Mouse (Mus musculus) kidney, adult 18-20 months (tissue): ENCODE data around the gene Bbs5.
"Not testable (repeated sequence)": the region's sequence is repeated elsewhere in the genome, so short reads cannot be mapped to it uniquely, and the experiment has no call there.

Experiments used
- DNase-seq: peaks from one replicate; pipeline ENCODE4 v3.0.0; 2021

Bbs5 gene

GRCm38 (mm10) chr2:69673723-69674122 is 26.8 kb downstream of the Bbs5 start:
- DNase-seq: no peak

- no peak for DNase-seq
Observed at GRCm38 (mm10) chr2:69675266-69675665, 28.3 kb downstream of the Bbs5 start.

GRCm38 (mm10) chr2:69676713-69677112 is 29.7 kb downstream of the Bbs5 start:
- DNase-seq: no peak

- not testable (repeated sequence) for DNase-seq
Observed at GRCm38 (mm10) chr2:69677215-69677614, 30.2 kb downstream of the Bbs5 start.

GRCm38 (mm10) chr2:69679990-69680389 is 33.0 kb downstream of the Bbs5 start:
- DNase-seq: peak; percentile 8

- DNase-seq: no peak
Observed at GRCm38 (mm10) chr2:69681931-69682330, 35.0 kb downstream of the Bbs5 start.

- DNase-seq: no peak
Observed at GRCm38 (mm10) chr2:69683036-69683805, 36.2 kb downstream of the Bbs5 start.

- no peak for DNase-seq
Observed at GRCm38 (mm10) chr2:69684488-69684887, 37.5 kb downstream of the Bbs5 start.

- DNase-seq: no peak
Observed at GRCm38 (mm10) chr2:69690214-69690613, 43.2 kb downstream of the Bbs5 start.

- DNase-seq: no peak
Observed at GRCm38 (mm10) chr2:69690843-69691242, 43.9 kb downstream of the Bbs5 start.

GRCm38 (mm10) chr2:69693501-69693900 is 46.5 kb downstream of the Bbs5 start:
- no peak for DNase-seq

GRCm38 (mm10) chr2:69700446-69700845 is 53.5 kb downstream of the Bbs5 start:
- DNase-seq: no peak

GRCm38 (mm10) chr2:69712171-69712570 is 65.2 kb downstream of the Bbs5 start:
- peak; percentile 12 for DNase-seq

- peak; percentile 90 for DNase-seq
Observed at GRCm38 (mm10) chr2:69712981-69713625, 66.1 kb downstream of the Bbs5 start, which contains the start of gene Fastkd1. Gene Fastkd1, minus strand, starts transcription at chr2:69713516.

GRCm38 (mm10) chr2:69713626-69714014 is 66.6 kb downstream of the Bbs5 start:
- no peak for DNase-seq

- DNase-seq: no peak
Observed at GRCm38 (mm10) chr2:69714126-69714525, 67.2 kb downstream of the Bbs5 start.

GRCm38 (mm10) chr2:69716483-69716882 is 69.5 kb downstream of the Bbs5 start:
- no peak for DNase-seq
